Mouse (Mus musculus) brown adipose tissue, adult 24 weeks (tissue): ENCODE measurements around the gene Nmt1. TPM values are rescaled to one million over a fixed set of nuclear protein-coding genes. Genes with fewer than 3 reads are reported as not detected.
A peak's percentile ranks its signal among the peaks of the same experiment; 100 is the strongest.

Experiments
- H3K27ac ChIP-seq: fragments of 200-500 bp; replicated peaks from 2 replicates; pipeline ENCODE4 v1.5.1; 2012; ENCODE audit warnings: low read depth, mild to moderate bottlenecking, low read length
- H3K4me1 ChIP-seq: fragments of 200-500 bp; 2 replicates; pipeline ENCODE4 v1.6.1; 2012; ENCODE audit warnings: low read length, mixed read lengths; ENCODE audit not compliant: control insufficient read depth, insufficient read depth, insufficient read length
- H3K4me3 ChIP-seq: fragments of 200-500 bp; 2 replicates; pipeline ENCODE4 v1.5.1; 2012; ENCODE audit warnings: low read depth, mild to moderate bottlenecking, low read length, moderate library complexity; ENCODE audit not compliant: insufficient read depth
- polyA plus RNA-seq: library from polyadenylated mRNA; stranded (reverse); fragments of >200 nt; gene quantifications from 2 replicates; pipeline ENCODE4 v1.2.4, GENCODE M21; 2012; ENCODE audit not compliant: missing spikeins, insufficient read depth, insufficient read length

The Nmt1 gene
- polyA plus RNA-seq, 1 experiment, result 52.6 TPM

DNA sequence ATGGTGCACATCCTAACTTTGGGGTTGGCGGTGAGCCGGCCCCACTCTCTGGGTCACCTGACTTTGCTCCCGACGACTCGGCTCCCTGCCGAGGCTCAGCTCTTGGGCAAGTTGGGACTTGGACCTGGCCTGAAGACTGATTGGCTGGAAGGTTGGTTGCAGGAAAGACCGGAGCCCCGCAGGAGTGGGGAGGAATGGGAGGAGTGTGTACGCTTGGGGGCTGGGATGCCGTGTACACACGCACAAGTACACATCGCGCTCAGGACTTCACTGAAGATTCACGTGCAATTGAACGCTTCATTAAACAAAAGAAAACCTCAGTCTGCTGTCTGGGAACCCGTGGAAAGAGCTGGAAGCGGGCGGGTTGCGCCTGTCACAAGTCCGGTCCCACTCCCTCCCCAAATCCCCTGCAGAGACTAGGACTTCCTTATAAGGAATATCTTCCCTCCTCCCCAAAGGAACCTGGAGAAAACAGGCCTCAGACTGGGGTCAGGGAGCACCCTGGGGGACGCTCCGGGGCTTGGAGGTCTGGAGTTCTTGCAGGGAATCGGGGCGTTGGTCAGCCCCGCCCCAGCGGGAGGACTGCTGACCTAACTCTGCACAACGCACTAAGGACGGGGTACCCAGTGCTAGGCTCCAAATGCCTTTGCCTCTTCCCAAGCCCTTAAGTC is 84.0 kb downstream of the Nmt1 start:
- H3K4me3 ChIP-seq, result peak overlapping the region; percentile 40
- H3K4me1 ChIP-seq, result peaks cover 19% of the 10 kb centered on the region
- peak overlapping the region; percentile 60 for H3K27ac ChIP-seq

GRCm38 (mm10) chr11:103112552-103112912 is 84.5 kb downstream of the Nmt1 start:
- peak overlapping the region; percentile 60 for H3K27ac ChIP-seq
- H3K4me3 ChIP-seq, result peak overlapping the region; percentile 40
- peaks cover 19% of the 10 kb centered on the region for H3K4me1 ChIP-seq

- Histone ChIP-seq H3K4me3 (no peak overlapping the region; the same call in 1 of the 2 replicates), H3K4me1 (peaks cover 19% of the 10 kb centered on the region), H3K27ac (peak overlapping the region; percentile 60)
These were observed 85.0 kb downstream of the Nmt1 start for GRCm38 (mm10) chr11:103113005-103113404.

GRCm38 (mm10) chr11:103113771-103114170 is 85.8 kb downstream of the Nmt1 start:
- Histone ChIP-seq H3K27ac (no peak overlapping the region), H3K4me1 (peaks cover 19% of the 10 kb centered on the region), H3K4me3 (no peak overlapping the region)

- Histone ChIP-seq H3K4me1 (peaks cover 19% of the 10 kb centered on the region), H3K4me3 (peak overlapping the region; percentile 83), H3K27ac (peak overlapping the region; percentile 96)
These were observed 86.4 kb downstream of the Nmt1 start for GRCm38 (mm10) chr11:103114270-103114943.

DNA sequence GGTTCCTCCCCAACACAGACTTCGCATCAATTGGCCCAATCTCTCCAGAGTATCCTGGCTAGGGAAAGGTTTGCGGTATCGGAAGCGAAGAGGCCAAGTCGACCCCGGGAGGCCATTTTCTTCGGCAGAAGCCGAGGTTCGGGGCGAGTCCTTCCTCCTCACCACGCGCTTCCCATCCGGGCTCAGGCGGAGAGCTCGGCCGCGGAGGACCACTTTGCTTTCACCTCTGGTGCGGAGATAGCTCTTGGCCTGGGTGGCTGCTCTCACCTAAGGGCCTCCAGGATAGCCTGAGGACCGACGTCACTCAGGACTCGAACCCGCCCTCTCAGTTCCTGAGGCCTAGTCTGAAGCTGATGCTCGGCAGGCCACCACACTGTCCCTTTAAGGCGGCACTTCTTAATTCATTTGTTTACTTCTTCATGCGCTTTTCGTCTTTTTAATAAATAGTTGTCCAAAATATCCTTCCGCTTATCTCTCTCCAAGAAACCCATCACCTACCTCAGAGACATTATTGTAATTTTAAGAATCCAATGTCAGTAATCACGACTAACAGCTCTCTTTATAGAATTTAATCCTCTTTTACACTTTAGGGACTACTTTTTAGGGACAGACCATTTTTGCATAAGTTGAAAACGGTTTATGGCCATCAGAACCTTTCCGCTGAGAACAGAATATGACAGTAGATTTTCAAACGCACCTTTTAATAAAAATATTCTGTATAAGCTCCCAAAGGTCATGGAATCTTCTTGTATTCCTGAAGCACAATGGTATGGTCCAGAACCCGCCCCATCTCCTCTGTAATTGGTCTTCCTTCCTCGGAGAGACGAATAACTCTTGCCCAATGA is 87.4 kb downstream of the Nmt1 start:
- Histone ChIP-seq H3K4me3 (peak overlapping the region; percentile 83), H3K4me1 (peaks cover 19% of the 10 kb centered on the region)

GRCm38 (mm10) chr11:103116008-103116818 is 88.2 kb downstream of the Nmt1 start, which contains the start of gene Hexim1:
TSS of gene Hexim1 (plus strand) at chr11:103116231.
- Histone ChIP-seq H3K4me1 (peaks cover 17% of the 10 kb centered on the region), H3K4me3 (peak within 1 kb of the TSS; percentile 83), H3K27ac (peak within 1 kb of the TSS; percentile 96)

More for the DNA sequence above, 87.4 kb downstream of the Nmt1 start:
- peak overlapping the region; percentile 96 for H3K27ac ChIP-seq

- Histone ChIP-seq H3K4me3 (peak overlapping the region; percentile 75), H3K4me1 (peaks cover 14% of the 10 kb centered on the region; the same call in 1 of the 2 replicates), H3K27ac (peak overlapping the region; percentile 46)
These were observed 89.1 kb downstream of the Nmt1 start for GRCm38 (mm10) chr11:103116959-103117590.

DNA sequence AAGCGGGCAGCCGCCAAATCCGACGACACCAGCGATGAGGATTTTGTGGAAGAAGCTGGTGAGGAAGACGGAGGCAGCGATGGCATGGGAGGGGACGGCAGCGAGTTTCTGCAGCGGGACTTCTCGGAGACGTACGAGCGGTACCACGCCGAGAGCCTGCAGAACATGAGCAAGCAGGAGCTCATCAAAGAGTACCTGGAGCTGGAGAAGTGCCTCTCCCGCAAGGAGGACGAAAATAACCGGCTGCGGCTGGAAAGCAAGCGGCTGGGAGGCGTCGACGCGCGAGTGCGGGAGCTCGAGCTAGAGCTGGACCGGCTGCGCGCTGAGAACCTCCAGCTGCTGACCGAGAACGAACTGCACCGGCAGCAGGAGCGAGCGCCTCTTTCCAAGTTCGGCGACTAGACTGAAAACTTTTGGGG is 89.6 kb downstream of the Nmt1 start:
- Histone ChIP-seq H3K4me1 (peaks cover 11% of the 10 kb centered on the region; the same call in 1 of the 2 replicates), H3K27ac (peak overlapping the region; percentile 26; the same call in 1 of the 2 replicates), H3K4me3 (peak overlapping the region; percentile 75)

Other genes starting within 250 kb of the Nmt1 start
- gene Gjc1, start 208.5 kb upstream of the Nmt1 start, polyA plus RNA-seq, result 4.6 and 5.0 TPM in 2 replicates
- gene Higd1b, start 192.3 kb upstream of the Nmt1 start, polyA plus RNA-seq, result 8.1 and 20.1 TPM in 2 replicates
- gene Eftud2, start 147.2 kb upstream of the Nmt1 start, polyA plus RNA-seq, result 30.9 and 32.6 TPM in 2 replicates
- not detected in 2 replicates for gene Ccdc103, start 147.0 kb upstream of the Nmt1 start, polyA plus RNA-seq
- not detected in 2 replicates for gene Fam187a, start 143.0 kb upstream of the Nmt1 start, polyA plus RNA-seq
- gene Gfap, start 127.3 kb upstream of the Nmt1 start, polyA plus RNA-seq, result not detected in 2 replicates
- gene Kif18b, start 103.1 kb upstream of the Nmt1 start, polyA plus RNA-seq, result not detected in 2 replicates
- gene C1ql1, start 81.5 kb upstream of the Nmt1 start, polyA plus RNA-seq, result not detected in 2 replicates
- gene Dcakd, start 143 bp downstream of the Nmt1 start, polyA plus RNA-seq, result 25.6 and 25.9 TPM in 2 replicates
- 6.1 and 6.2 TPM in 2 replicates for gene Plcd3, start 73.5 kb downstream of the Nmt1 start, polyA plus RNA-seq
- gene Acbd4, start 73.5 kb downstream of the Nmt1 start, polyA plus RNA-seq, result 95.3 and 183 TPM in 2 replicates
- 36.0 and 40.8 TPM in 2 replicates for gene Hexim1, start 88.0 kb downstream of the Nmt1 start, polyA plus RNA-seq
- gene Hexim2, start 104.2 kb downstream of the Nmt1 start, polyA plus RNA-seq, result 3.2 and 4.2 TPM in 2 replicates
- 2.8 and 3.8 TPM in 2 replicates for gene Fmnl1, start 142.9 kb downstream of the Nmt1 start, polyA plus RNA-seq
- gene 1700023F06Rik, start 180.4 kb downstream of the Nmt1 start, polyA plus RNA-seq, result not detected in 2 replicates
- gene Spata32, start 190.2 kb downstream of the Nmt1 start, polyA plus RNA-seq, result not detected in 2 replicates
- gene Map3k14, start 239.3 kb downstream of the Nmt1 start, polyA plus RNA-seq, result 1.5 and 3.8 TPM in 2 replicates